In genomic region chr13:98192596-98192995, GRCm38 (mm10) we compare ENCODE assay signal across 24 mouse cellular contexts. TPM values are rescaled to one million over a fixed set of nuclear protein-coding genes. Genes with fewer than 3 reads are reported as not detected.
A peak's percentile ranks its signal among the peaks of the same experiment; 100 is the strongest.
DNase-seq lines count a peak whose midpoint lies in the region; ATAC-seq and TF ChIP-seq lines count a peak whose summit lies in the region.
"Had no signal": no experiment of that assay in that cellular context is flagged by ENCODE, and none has a peak within 500 bp of the region (broad histone marks: within the 10 kb centered on the region; RNA-seq: fewer than 3 reads in every experiment).

No protein-coding gene starts in this region.

- H3K4me3 ChIP-seq in heart, embryonic 12.5 days: no peak overlapping the region
- H3K4me3 ChIP-seq in C2C12 (ENCODE audit: insufficient read depth, poor library complexity, severe bottlenecking): no peak overlapping the region
- no peak overlapping the region for H3K4me3 ChIP-seq in embryonic fibroblast, embryonic 13.5 days (ENCODE audit: insufficient read depth, low read length)
- no peak overlapping the region for H3K4me3 ChIP-seq in forebrain, embryonic 13.5 days
- H3K4me3 ChIP-seq: embryonic facial prominence, embryonic 10.5 days; forebrain, embryonic 12.5 days; hindbrain, embryonic 10.5 days; left cerebral cortex, adult 2 months; limb, embryonic 10.5 days; midbrain, embryonic 12.5 days had no signal

- no peak overlapping the region for H3K27ac ChIP-seq in heart, embryonic 12.5 days (ENCODE audit: poor library complexity, severe bottlenecking)
- H3K27ac ChIP-seq in embryonic fibroblast, embryonic 13.5 days (ENCODE audit: insufficient read depth, low read length): peak overlapping the region; percentile 38
- H3K27ac ChIP-seq in forebrain, embryonic 13.5 days: no peak overlapping the region
- H3K27ac ChIP-seq: embryonic facial prominence, embryonic 10.5 days; forebrain, embryonic 12.5 days; hindbrain, embryonic 10.5 days; left cerebral cortex, adult 2 months; limb, embryonic 10.5 days; midbrain, embryonic 12.5 days had no signal

- peaks cover 10% of the 10 kb centered on the region for H3K4me1 ChIP-seq in heart, embryonic 12.5 days (replicated peaks)
- H3K4me1 ChIP-seq in embryonic fibroblast, embryonic 13.5 days (ENCODE audit: control insufficient read depth, insufficient read depth, low read length): peaks cover 6% of the 10 kb centered on the region
- H3K4me1 ChIP-seq in forebrain, embryonic 13.5 days: no peaks in the 10 kb centered on the region
- H3K4me1 ChIP-seq: embryonic facial prominence, embryonic 10.5 days; hindbrain, embryonic 10.5 days; limb, embryonic 10.5 days; midbrain, embryonic 12.5 days had no signal

- H3K9ac ChIP-seq in heart, embryonic 12.5 days: no peak overlapping the region
- H3K9ac ChIP-seq in forebrain, embryonic 13.5 days: no peak overlapping the region
- H3K9ac ChIP-seq: forebrain, embryonic 12.5 days; liver, postnatal 0 days; midbrain, embryonic 12.5 days had no signal

- H3K36me3 ChIP-seq in heart, embryonic 12.5 days: no peaks in the 10 kb centered on the region
- no peaks in the 10 kb centered on the region for H3K36me3 ChIP-seq in C2C12 (ENCODE audit: control insufficient read depth, insufficient read depth)
- H3K36me3 ChIP-seq in forebrain, embryonic 13.5 days (ENCODE audit: poor library complexity, severe bottlenecking): no peaks in the 10 kb centered on the region
- H3K36me3 ChIP-seq: embryonic facial prominence, embryonic 10.5 days; forebrain, embryonic 12.5 days; G1E; hindbrain, embryonic 10.5 days; limb, embryonic 10.5 days; midbrain, embryonic 12.5 days had no signal

- peaks cover 2% of the 10 kb centered on the region for H3K79me3 ChIP-seq in C2C12 (ENCODE audit: low read depth)

- ATAC-seq in heart, embryonic 12.5 days (ENCODE audit: insufficient number of reproducible peaks, low FRiP score): no peak
- ATAC-seq in forebrain, embryonic 13.5 days: no peak
- ATAC-seq: CD4-positive, CD25-positive, alpha-beta regulatory T cell, adult 4 months; liver, postnatal 0 days had no signal

- H3K27me3 ChIP-seq in heart, embryonic 12.5 days (replicated peaks): no peaks in the 10 kb centered on the region
- H3K27me3 ChIP-seq in C2C12 (ENCODE audit: control insufficient read depth, insufficient read depth, insufficient read length): no peaks in the 10 kb centered on the region
- peaks cover 4% of the 10 kb centered on the region; the same call in 1 of the 2 replicates for H3K27me3 ChIP-seq in forebrain, embryonic 13.5 days
- H3K27me3 ChIP-seq: midbrain, embryonic 12.5 days had no signal

- H3K4me2 ChIP-seq in heart, embryonic 12.5 days: peak overlapping the region; percentile 0; the same call in 1 of the 2 replicates
- H3K4me2 ChIP-seq in forebrain, embryonic 13.5 days: no peak overlapping the region
- H3K4me2 ChIP-seq: forebrain, embryonic 12.5 days; midbrain, embryonic 12.5 days had no signal

- H3ac ChIP-seq in C2C12 (ENCODE audit: control insufficient read depth, insufficient read length, low read depth): no peak overlapping the region

- H3K79me2 ChIP-seq in C2C12 (ENCODE audit: control insufficient read depth, insufficient read depth): no peaks in the 10 kb centered on the region

- TF ChIP-seq POLR2A in embryonic fibroblast, embryonic 13.5 days (IDR thresholded peaks at IDR 0.05; ENCODE audit: low read depth, low read length): no peak

- intact Hi-C loops in heart, postnatal 14 days (cut with DNase I): no loop called here
- intact Hi-C loops in left cerebral cortex, postnatal 25 days (cut with DNase I): no loop called here

- no peak for TF ChIP-seq CTCF in C2C12 (IDR thresholded peaks at IDR 0.05; ENCODE audit: control insufficient read depth, insufficient read depth, insufficient read length)
- no peak for TF ChIP-seq CTCF in embryonic fibroblast, embryonic 13.5 days (IDR thresholded peaks at IDR 0.05; ENCODE audit: borderline replicate concordance, insufficient read depth, low read length)

- DNase-seq in heart, postnatal 14 days: no peak
- DNase-seq in 3134 (ENCODE audit: extremely low read depth, insufficient read length, low spot score): peak; percentile 18
- DNase-seq in right cerebral cortex, postnatal 14 days: no peak
- DNase-seq in left cerebral cortex, postnatal 25 days (ENCODE audit: low spot score in 2 of 2): no peak
- DNase-seq: cerebellum, adult 9-10 months; gastrocnemius, postnatal 25 days; kidney, adult 11 months; kidney, postnatal 10 days; liver, postnatal 0 days; lung, postnatal 36 days; thymus, postnatal 14 days had no signal

- H3K9me3 ChIP-seq in heart, embryonic 12.5 days (replicated peaks): 0 out of 2 replicates have a peak, but pooled peaks cover 2% of the 10 kb centered on the region
- no peaks in the 10 kb centered on the region for H3K9me3 ChIP-seq in forebrain, embryonic 13.5 days (replicated peaks)
- H3K9me3 ChIP-seq: embryonic facial prominence, embryonic 10.5 days; forebrain, embryonic 12.5 days; G1E; hindbrain, embryonic 10.5 days; limb, embryonic 10.5 days; midbrain, embryonic 12.5 days had no signal

- 45% methylated on average over 10 of the region's 10 CpGs for WGBS in heart, embryonic 12.5 days
- WGBS in forebrain, embryonic 13.5 days: 79% methylated on average over 10 of the region's 10 CpGs

TF ChIP-seq in C2C12, 6 proteins besides CTCF, POLR2A, EP300 and RAD21:
- no peak for TF ChIP-seq MYOG (IDR thresholded peaks at IDR 0.05; ENCODE audit: control insufficient read depth, extremely low read depth, insufficient read length)
- TF ChIP-seq MAX (IDR thresholded peaks at IDR 0.05): peak; percentile 86
- TF ChIP-seq USF1 (IDR thresholded peaks at IDR 0.05; ENCODE audit: low read depth): no peak
- no peak for TF ChIP-seq MYOD1 (IDR thresholded peaks at IDR 0.05; ENCODE audit: control insufficient read depth, insufficient read length, low read depth)
- TF ChIP-seq FOSL1 (IDR thresholded peaks at IDR 0.05; ENCODE audit: insufficient read depth, low read length, poor library complexity, severe bottlenecking): no peak

RNA-seq across cellular contexts. Expression of gene Arhgef28, which starts 13.6 kb away (rescaled TPM):
- 12.6 and 13.4 TPM in 2 replicates for polyA plus RNA-seq in heart, embryonic 12.5 days (2016; fragmentation: Nextera tagmentation; extraction: Ambion mirVana)
- 1 to 10 TPM; 6.5 to 6.9 TPM for total RNA-seq in heart, postnatal 14 days (2021)
- 1.1 TPM for polyA plus RNA-seq in C2C12 (2012; fragmentation: generic; extraction: Trizol)
- 16.7 and 24.9 TPM in 2 replicates for polyA plus RNA-seq in embryonic fibroblast, embryonic 13.5 days (2011; ENCODE audit: insufficient read length, low read depth, missing spikeins)
- polyA plus RNA-seq in forebrain, embryonic 13.5 days (2015; fragmentation: Nextera tagmentation; extraction: Ambion mirVana): 7.0 TPM in 2 replicates
- 10 to 100 TPM; 37.3 to 45.1 TPM for total RNA-seq in left cerebral cortex, postnatal 25 days (2021)
- total RNA-seq: monocyte, adult 5-6 weeks had no signal
- polyA plus RNA-seq: G1E had no signal
